Mouse (Mus musculus) regulatory T cell (primary cell): ENCODE data around the gene Trp53i11.

Source experiments
- in situ Hi-C: fragments of 300-600 bp; cut with MboI, MseI; formaldehyde crosslinking; loops from one replicate; pipeline ENCODE4 v1.15.1; 2025; ENCODE audit warnings: high pct_unique_total_duplicates

The Trp53i11 gene

GRCm38 (mm10) chr2:93198846-93199245, 11.5 kb downstream of the Trp53i11 start:
- in situ Hi-C loops: loop anchor here (10.0 kb wide), 1 partner anchor 1204 kb away; no protein-coding TSS in a partner anchor

GRCm38 (mm10) chr2:93199531-93199974, 12.2 kb downstream of the Trp53i11 start:
- in situ Hi-C loops: loop anchor here (10.0 kb wide), 1 partner anchor 1205 kb away; no protein-coding TSS in a partner anchor

DNA sequence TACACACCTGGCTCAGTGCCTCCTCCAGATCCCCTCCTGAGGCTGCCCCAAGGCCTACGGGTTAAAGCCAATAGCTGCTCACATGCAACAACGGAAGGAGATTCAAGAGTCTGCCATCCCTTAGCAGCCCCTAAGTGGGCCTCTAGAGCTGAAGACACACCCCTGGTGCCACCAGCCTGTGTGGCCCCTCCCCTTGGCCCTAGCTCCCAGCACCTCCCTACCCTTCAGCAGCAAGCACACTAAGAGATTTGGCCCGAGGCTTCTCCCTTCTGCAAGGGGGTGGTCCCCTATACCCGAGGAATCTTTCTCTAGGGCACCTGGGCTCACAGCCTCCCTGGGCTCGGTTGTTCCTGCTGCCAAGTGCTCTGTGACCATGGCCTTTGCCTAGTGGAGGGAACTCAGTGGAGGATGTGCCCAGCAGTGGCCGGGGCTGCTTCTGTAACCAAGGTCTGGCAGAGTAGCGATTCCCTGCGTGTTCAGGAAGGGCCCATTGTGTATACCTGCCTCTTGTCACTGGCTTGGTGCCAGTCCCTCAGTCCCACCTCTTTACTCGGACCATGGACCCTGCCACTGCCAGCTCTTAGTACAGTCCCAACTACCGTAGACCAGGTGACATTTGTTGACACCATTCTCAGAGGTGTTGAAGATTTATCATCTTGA, 13.5 kb downstream of the Trp53i11 start:
- in situ Hi-C loops: no loop called here

- in situ Hi-C loops: no loop called here
Measured at GRCm38 (mm10) chr2:93201997-93202396, 14.6 kb downstream of the Trp53i11 start.

DNA sequence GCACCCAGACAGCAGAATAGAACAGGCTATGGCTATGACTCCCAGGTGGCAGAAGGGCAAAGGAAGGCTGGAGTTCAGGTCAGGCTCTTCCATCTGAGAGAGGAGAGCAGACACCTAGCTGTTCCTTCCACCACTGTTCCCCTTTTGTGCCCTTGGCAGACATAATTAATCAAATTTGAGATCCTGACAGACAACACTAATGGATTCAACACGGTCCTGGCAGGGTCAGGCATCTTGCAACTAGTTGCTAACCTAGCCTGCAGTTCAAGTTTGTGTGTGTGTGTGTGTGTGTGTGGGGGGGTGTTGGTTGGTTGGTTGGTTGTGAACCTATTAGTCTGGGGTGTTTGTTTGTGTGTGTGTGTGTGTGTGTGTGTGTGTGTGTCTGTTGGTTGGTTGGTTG, 15.4 kb downstream of the Trp53i11 start:
- in situ Hi-C loops: no loop called here

- in situ Hi-C loops: no loop called here
Measured at GRCm38 (mm10) chr2:93203682-93204081, 16.3 kb downstream of the Trp53i11 start.

GRCm38 (mm10) chr2:93204571-93204970, 17.2 kb downstream of the Trp53i11 start:
- in situ Hi-C loops: no loop called here

DNA sequence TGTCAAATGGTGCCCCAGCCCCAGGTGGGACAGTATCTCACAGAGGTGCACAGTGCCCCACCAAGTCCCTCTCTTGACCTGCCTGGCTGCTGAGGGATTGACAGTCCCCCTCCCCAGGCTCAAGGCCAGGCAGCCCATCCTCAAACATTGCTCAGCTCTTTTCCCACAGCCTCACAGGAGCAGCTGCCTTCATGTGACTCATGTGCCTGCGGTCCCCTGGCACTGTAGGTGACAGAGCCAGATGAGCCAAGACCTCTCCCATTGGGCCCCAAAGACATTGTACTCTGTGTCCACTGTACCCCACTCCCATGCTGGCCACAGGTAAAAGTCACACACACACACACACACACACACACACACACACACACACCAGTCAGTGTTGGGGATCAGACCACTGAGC, 18.8 kb downstream of the Trp53i11 start:
- in situ Hi-C loops: no loop called here

DNA sequence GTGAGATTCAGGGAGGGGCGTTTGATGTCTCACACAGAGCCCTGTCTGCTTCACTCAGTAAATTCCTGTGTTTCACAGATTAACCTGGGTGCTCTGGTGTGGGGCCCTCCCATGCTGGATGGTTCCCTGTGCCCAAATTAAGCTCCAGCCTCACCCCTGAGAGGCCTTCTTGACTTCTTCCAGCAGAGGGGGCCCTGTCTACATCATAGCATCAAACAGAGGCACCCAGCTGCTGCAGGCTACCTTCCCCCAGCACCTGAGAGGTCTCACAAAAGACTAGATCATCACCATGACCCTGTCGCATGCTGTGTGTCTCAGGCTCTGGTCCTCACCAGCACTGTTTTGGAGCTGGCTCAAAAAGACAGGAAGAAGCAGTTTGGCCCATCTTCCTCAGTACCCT, 25.0 kb downstream of the Trp53i11 start:
- in situ Hi-C loops: loop anchor here (5.0 kb wide), 3 partner anchors 120 to 260 kb away; partner anchors contain the start of gene Tspan18

- in situ Hi-C loops: loop anchor here (5.0 kb wide), 3 partner anchors 119 to 259 kb away; partner anchors contain the start of gene Tspan18
Measured at GRCm38 (mm10) chr2:93212865-93213264, 25.5 kb downstream of the Trp53i11 start.

DNA sequence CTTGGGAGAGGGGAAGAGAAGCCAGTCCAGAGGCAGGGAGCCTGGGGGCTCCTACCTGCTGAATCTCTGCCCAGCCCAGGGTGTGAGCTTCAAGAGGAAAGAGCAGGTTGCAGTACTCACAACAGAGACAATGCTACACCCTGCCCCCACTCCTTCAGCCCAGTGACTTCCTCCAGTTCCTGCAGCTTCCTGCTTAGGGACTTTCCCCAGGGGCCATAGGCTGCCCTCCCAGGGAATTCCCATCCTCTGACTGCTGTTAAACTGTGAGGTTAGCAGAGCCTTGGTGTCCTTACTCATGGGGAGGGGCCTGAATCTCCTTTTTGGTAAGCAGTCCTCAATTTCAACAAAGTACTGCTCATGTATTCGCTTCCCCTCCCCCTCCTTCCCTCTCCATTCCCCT, 26.8 kb downstream of the Trp53i11 start:
- in situ Hi-C loops: loop anchor here (5.0 kb wide), 3 partner anchors 118 to 258 kb away; partner anchors contain the start of gene Tspan18

DNA sequence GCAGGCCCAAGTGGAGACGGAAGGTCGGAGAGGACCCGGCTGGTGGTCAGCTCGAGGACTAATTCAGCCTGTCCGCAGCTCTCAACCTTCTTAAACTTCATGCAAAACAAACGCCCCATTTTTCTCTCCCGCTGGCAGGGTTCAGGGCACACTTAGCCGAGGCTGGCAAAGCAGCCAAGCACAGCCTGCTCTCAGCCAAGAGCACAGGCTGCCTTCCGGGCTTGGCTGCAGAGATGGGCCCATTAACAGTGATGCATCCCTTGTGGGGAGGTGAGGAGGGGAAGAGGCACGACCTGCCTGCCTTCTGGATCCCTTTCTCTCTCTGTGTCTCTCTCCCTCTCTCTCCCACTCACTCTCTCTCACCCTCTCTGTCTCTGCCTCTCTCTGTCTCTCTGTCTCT, 28.4 kb downstream of the Trp53i11 start:
- in situ Hi-C loops: no loop called here

DNA sequence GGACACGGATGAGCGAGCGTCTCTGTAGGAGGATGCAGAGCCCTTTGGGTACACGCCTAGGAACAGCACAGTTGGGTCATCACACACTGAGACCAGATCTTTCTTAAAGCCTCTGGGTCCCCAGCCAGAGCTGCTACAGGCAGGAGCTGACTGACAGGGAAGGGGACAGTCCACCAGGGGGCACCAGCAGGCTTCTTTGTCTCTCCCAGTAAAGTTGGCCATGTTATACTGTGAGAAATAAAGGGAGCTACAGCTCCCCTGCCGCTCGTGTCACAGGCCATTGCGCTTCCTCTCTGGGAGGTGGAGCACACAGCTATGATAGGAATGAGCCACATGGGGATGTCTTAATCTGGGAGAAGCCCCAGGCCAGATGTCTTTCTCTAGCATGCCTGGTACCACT, 29.7 kb downstream of the Trp53i11 start:
- in situ Hi-C loops: no loop called here

DNA sequence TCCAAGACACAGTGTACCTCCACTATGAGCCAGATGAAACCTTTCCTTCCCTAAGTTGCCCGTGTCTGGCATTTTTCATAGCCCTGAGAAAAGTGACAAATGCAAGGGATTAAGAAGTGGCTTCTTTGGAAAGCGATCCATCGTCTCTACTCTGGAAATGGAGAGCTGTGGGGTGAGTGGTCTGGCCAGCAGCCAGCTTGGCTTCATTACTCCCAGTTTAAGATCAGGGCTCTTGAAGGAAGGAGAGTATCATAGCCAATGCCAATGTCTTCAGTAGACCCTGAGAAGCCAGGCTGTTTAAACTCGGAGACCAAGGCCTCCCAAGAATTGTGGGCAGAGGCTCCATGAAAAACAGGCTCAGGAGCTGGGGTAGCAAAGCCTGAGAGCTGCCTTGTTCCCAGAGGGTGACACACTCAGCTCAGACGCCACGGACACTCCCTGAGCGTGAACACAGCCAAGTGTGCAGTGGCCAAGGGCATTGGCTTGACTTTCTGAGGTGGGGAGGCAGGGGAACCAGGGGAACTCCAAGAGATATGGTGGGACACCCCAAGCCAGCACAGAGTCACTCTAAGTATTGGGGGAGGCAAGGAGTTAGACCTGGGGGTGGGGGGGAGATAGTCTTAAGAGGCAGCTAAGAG, 31.1 kb downstream of the Trp53i11 start:
- in situ Hi-C loops: no loop called here

- in situ Hi-C loops: no loop called here
Measured at GRCm38 (mm10) chr2:93219576-93219975, 32.2 kb downstream of the Trp53i11 start.

DNA sequence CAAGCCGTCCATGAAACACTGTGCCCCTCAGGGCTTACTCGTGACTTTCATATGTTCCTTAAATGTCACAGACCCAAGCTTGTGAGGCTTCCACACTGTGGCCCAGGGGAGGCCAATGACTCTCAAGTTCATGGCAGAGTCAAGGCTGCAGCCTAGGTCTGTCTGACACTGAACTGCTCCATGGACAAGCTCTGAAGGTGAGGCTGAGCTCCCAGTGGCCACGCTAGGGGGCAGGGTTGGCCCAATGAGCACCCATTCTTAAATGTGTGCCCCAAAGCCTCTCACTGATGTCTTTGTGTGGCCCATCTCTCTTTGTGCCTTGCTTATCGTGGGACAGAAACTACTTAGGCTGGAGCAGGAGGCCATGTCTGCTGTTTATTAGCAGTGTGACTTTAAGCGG, 33.1 kb downstream of the Trp53i11 start:
- in situ Hi-C loops: no loop called here

- in situ Hi-C loops: no loop called here
Measured at GRCm38 (mm10) chr2:93223463-93223862, 36.1 kb downstream of the Trp53i11 start.

GRCm38 (mm10) chr2:93226606-93227595, 39.6 kb downstream of the Trp53i11 start:
- in situ Hi-C loops: no loop called here

- in situ Hi-C loops: no loop called here
Measured at GRCm38 (mm10) chr2:93227713-93228479, 40.5 kb downstream of the Trp53i11 start.

DNA sequence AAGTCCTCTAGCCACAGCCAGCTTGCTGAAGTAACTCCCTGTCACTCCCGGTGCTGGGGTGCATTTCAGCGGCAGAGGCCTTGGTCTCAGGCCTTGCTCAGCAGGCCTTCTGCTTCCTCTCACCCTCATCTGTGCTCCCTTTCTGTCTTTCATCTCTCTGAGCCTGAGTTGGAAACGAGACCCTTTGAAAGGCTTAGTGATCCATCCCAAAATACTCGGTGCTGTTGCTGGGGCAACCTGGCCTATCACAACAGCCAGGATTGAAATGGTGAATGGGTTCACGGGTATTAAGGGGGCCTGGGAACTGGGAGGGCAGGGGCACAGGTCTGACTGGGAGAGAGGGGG, 41.1 kb downstream of the Trp53i11 start:
- in situ Hi-C loops: no loop called here

DNA sequence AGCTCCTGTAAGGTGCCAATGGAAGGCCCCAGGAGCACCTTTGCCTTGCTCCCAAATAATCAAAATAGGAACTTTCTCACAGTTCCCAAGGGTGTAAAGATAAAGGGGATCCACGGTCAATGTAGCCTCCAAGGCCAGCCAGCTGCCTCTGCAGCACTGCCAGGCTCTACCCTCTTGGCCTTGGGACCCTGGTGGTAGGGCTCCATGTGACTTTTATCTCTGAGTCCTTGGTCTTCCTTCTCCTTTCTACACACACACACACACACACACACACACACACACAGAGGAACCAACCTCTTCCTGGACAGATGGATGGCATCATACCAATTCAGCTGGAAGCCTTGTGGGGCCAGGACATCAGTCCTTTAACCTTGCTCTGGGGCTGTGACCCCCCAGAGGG, 44.8 kb downstream of the Trp53i11 start:
- in situ Hi-C loops: no loop called here
